8 mouse cellular contexts compared by ENCODE assay signal in genomic region chr12:69023594-69023993, GRCm38 (mm10).
A peak's percentile ranks its signal among the peaks of the same experiment; 100 is the strongest.
DNase-seq lines count a peak whose midpoint lies in the region; ATAC-seq and TF ChIP-seq lines count a peak whose summit lies in the region.
"Had no signal": no experiment of that assay in that cellular context is flagged by ENCODE, and none has a peak within 500 bp of the region (broad histone marks: within the 10 kb centered on the region; RNA-seq: fewer than 3 reads in every experiment).

No protein-coding gene starts in this region.

- H3K4me1 ChIP-seq in intestine, embryonic 14.5 days (replicated peaks; ENCODE audit: control insufficient read depth, insufficient read depth, low read length) = no peaks in the 10 kb centered on the region; the same call in 1 of the 2 replicates
- H3K4me1 ChIP-seq in intestine, postnatal 0 days (replicated peaks; ENCODE audit: control insufficient read depth, insufficient read depth, low read length) = no peaks in the 10 kb centered on the region
- no peaks in the 10 kb centered on the region for H3K4me1 ChIP-seq in hindbrain, embryonic 16.5 days (ENCODE audit: control insufficient read depth, insufficient read depth, low read depth, low read length)
- no peaks in the 10 kb centered on the region for H3K4me1 ChIP-seq in stomach, postnatal 0 days (replicated peaks; ENCODE audit: control insufficient read depth, insufficient read depth)

- no peak overlapping the region for H3K9ac ChIP-seq in intestine, embryonic 14.5 days (ENCODE audit: low read length)
- H3K9ac ChIP-seq in intestine, postnatal 0 days (ENCODE audit: low read depth, low read length) = no peak overlapping the region
- no peak overlapping the region; the same call in 1 of the 2 replicates for H3K9ac ChIP-seq in hindbrain, embryonic 16.5 days (ENCODE audit: low read depth, low read length)
- H3K9ac ChIP-seq in stomach, postnatal 0 days (ENCODE audit: low read length) = no peak overlapping the region

- TF ChIP-seq CTCF in intestine, postnatal 0 days (IDR thresholded peaks at IDR 0.05; ENCODE audit: low read depth) = no peak
- TF ChIP-seq CTCF in stomach, postnatal 0 days (IDR thresholded peaks at IDR 0.05; ENCODE audit: low read depth) = no peak

- TF ChIP-seq EP300 in stomach, postnatal 0 days (optimal IDR thresholded peaks at IDR 0.05) = no peak

- H3K4me2 ChIP-seq in intestine, embryonic 14.5 days (ENCODE audit: low read length) = 0 out of 2 replicates have a peak overlapping the region, but pooled peaks have one; percentile 7
- no peak overlapping the region; the same call in 1 of the 2 replicates for H3K4me2 ChIP-seq in intestine, postnatal 0 days (replicated peaks; ENCODE audit: low read depth)
- peak overlapping the region; percentile 41 for H3K4me2 ChIP-seq in hindbrain, embryonic 16.5 days (ENCODE audit: low read length)
- H3K4me2 ChIP-seq in stomach, postnatal 0 days (replicated peaks; ENCODE audit: low read depth) = peak overlapping the region; percentile 25; the same call in 1 of the 2 replicates
- H3K4me2 ChIP-seq: midbrain, embryonic 11.5 days had no signal

- no peaks in the 10 kb centered on the region for H3K9me3 ChIP-seq in intestine, embryonic 14.5 days (ENCODE audit: control insufficient read depth, low read length)
- no peaks in the 10 kb centered on the region for H3K9me3 ChIP-seq in intestine, postnatal 0 days (ENCODE audit: control insufficient read depth)
- no peaks in the 10 kb centered on the region for H3K9me3 ChIP-seq in hindbrain, embryonic 16.5 days (ENCODE audit: control insufficient read depth, low read length)
- H3K9me3 ChIP-seq in stomach, postnatal 0 days (ENCODE audit: control insufficient read depth, low read length) = no peaks in the 10 kb centered on the region

- H3K36me3 ChIP-seq in intestine, embryonic 14.5 days (ENCODE audit: control insufficient read depth, insufficient read depth, low read length) = no peaks in the 10 kb centered on the region
- no peaks in the 10 kb centered on the region for H3K36me3 ChIP-seq in intestine, postnatal 0 days (ENCODE audit: control insufficient read depth, insufficient read depth)
- H3K36me3 ChIP-seq in hindbrain, embryonic 16.5 days (ENCODE audit: control insufficient read depth, insufficient read depth, low read length) = no peaks in the 10 kb centered on the region
- no peaks in the 10 kb centered on the region for H3K36me3 ChIP-seq in stomach, postnatal 0 days (ENCODE audit: control insufficient read depth, insufficient read depth, low read length)

- no peak for DNase-seq in intestine, embryonic 14.5 days (ENCODE audit: low spot score)
- DNase-seq in right cerebral cortex, postnatal 4 days = peak; percentile 3
- DNase-seq in right cerebral cortex, adult 18-20 months = no peak
- peak; percentile 14 for DNase-seq in stomach, postnatal 0 days (ENCODE audit: low spot score)
- no peak for DNase-seq in gastrocnemius, postnatal 36 days

- H3K27me3 ChIP-seq in intestine, embryonic 14.5 days (replicated peaks; ENCODE audit: control insufficient read depth, insufficient read depth, low read length) = no peaks in the 10 kb centered on the region
- no peaks in the 10 kb centered on the region for H3K27me3 ChIP-seq in intestine, postnatal 0 days (replicated peaks; ENCODE audit: control insufficient read depth, insufficient read depth, low read length)
- H3K27me3 ChIP-seq in hindbrain, embryonic 16.5 days (replicated peaks; ENCODE audit: control insufficient read depth, insufficient read depth, low read length) = no peaks in the 10 kb centered on the region
- H3K27me3 ChIP-seq in stomach, postnatal 0 days (ENCODE audit: control insufficient read depth, insufficient read depth, low read length) = no peaks in the 10 kb centered on the region

- H3K4me3 ChIP-seq in intestine, embryonic 14.5 days (ENCODE audit: low read depth, low read length) = no peak overlapping the region
- no peak overlapping the region for H3K4me3 ChIP-seq in intestine, postnatal 0 days (ENCODE audit: low read depth, low read length)
- H3K4me3 ChIP-seq in hindbrain, embryonic 16.5 days (ENCODE audit: low read length) = 0 out of 2 replicates have a peak overlapping the region, but pooled peaks have one; percentile 6
- H3K4me3 ChIP-seq in stomach, postnatal 0 days (ENCODE audit: low read depth, low read length) = no peak overlapping the region

- H3K27ac ChIP-seq in intestine, embryonic 14.5 days (ENCODE audit: low read depth) = no peak overlapping the region
- H3K27ac ChIP-seq in intestine, postnatal 0 days (ENCODE audit: low read depth, low read length) = no peak overlapping the region
- no peak overlapping the region for H3K27ac ChIP-seq in hindbrain, embryonic 16.5 days (ENCODE audit: low read depth, low read length)
- no peak overlapping the region for H3K27ac ChIP-seq in stomach, postnatal 0 days (replicated peaks)

- WGBS in intestine, embryonic 14.5 days = 54% methylated on average over 17 of the region's 17 CpGs
- WGBS in intestine, postnatal 0 days = 40% methylated on average over 17 of the region's 17 CpGs
- 45% methylated on average over 17 of the region's 17 CpGs for WGBS in hindbrain, embryonic 16.5 days
- WGBS in stomach, postnatal 0 days = 33% methylated on average over 17 of the region's 17 CpGs

- no peak for ATAC-seq in intestine, embryonic 14.5 days (replicated peaks; ENCODE audit: low FRiP score, low TSS enrichment, low read depth)
- no peak for ATAC-seq in intestine, postnatal 0 days
- 0 out of 2 replicates have a peak, but pooled peaks have one; percentile 37 for ATAC-seq in hindbrain, embryonic 16.5 days
- ATAC-seq in stomach, postnatal 0 days (ENCODE audit: low FRiP score, low TSS enrichment) = no peak

- intact Hi-C loops in gastrocnemius, postnatal 36 days (cut with DNase I) = no loop called here

Comparison
In these comparisons a context has a peak if more than half of its experiments do, and no peak if none do; other contexts are left out.
1. DNase-seq: peak in right cerebral cortex, postnatal 4 days (single experiment) and stomach, postnatal 0 days (single experiment); none in intestine, embryonic 14.5 days (single experiment), right cerebral cortex, adult 18-20 months (single experiment) and gastrocnemius, postnatal 36 days (0 of 2).